Mouse (Mus musculus) embryo, embryonic 11 days (tissue): ENCODE results near the gene Atl2.

Experiments
- DNase-seq: peaks from one replicate; pipeline ENCODE4 v3.0.0-alpha.2; 2015

Atl2 gene

DNA sequence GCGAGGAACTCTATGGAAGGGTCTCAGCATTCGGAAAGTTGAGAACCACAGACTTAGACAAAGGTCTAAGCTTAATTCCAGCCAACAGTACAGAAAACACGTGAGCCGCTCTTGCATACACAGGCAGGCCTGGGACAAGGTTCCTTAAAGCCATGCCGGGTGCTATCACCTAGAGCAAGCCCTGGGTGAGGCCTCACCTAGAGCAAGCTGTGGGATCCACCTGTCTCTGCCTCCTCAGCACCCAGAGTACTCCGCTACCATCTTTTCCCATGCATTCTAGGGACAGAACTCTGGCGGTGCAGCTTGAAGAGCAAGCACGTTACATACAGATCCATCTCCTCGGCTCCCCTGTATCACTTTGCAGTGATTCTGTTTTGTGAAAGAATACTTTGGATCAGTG lies 78.4 kb downstream of the Atl2 start:
- DNase-seq, result no peak

- DNase-seq, result no peak
These were observed 79.0 kb downstream of the Atl2 start for GRCm38 (mm10) chr17:79816896-79817295.

GRCm38 (mm10) chr17:79810421-79810820 lies 85.5 kb downstream of the Atl2 start:
- no peak for DNase-seq

- no peak for DNase-seq
These were observed 86.2 kb downstream of the Atl2 start for GRCm38 (mm10) chr17:79809491-79810316.

GRCm38 (mm10) chr17:79807237-79807930 lies 88.5 kb downstream of the Atl2 start:
- DNase-seq, result no peak

DNA sequence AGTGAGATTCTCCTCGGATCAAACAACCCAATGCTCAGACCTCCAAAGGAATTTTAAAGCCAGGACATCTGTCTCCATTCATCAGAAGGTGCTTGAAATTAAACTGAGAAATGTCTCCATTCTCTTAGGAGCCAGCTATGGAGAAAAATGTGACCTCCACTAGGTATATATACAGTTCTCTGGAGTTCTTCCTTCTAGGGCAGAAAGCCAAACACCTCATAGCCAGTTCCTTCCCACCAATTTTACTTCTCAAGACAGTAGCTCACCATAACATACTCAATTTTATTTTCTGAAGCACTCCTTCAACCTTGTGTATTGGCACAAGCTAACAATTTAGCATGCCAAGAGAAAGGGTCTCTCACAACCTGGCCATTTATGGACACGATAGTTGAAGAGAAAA lies 91.2 kb downstream of the Atl2 start:
- no peak for DNase-seq

- DNase-seq, result no peak
These were observed 93.9 kb downstream of the Atl2 start for GRCm38 (mm10) chr17:79802056-79802455.

DNA sequence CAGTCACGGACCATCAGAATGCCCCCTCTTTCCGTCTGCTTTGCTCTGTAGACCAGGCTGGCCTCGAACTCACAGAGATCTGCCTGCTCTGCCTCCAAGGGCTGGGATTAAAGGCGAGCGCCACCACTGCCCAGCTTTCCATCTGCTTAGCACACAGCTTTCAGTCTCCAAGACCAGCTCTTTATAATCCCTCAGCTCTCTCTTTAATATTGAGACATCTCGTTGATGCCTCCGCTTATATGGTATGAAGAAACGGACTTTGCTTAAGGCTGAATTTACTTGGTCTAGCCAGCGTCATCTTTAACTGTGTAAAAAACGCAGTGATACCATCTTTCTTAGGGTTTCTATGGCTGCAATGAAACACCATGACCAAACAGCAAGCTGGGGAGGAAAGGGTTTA lies 97.1 kb downstream of the Atl2 start:
- no peak for DNase-seq
